Mouse (Mus musculus) cerebellum, adult (tissue): Measurements from ENCODE around the gene Zc3hav1l.

Experiments used
- ATAC-seq: cut with Nextera tagmentation; 2 replicates; pipeline ENCODE4 v1.9.2; 2017; ENCODE audit warnings: mild to moderate bottlenecking, moderate library complexity, mixed read lengths; ENCODE audit not compliant: insufficient number of reproducible peaks, low FRiP score, low TSS enrichment

The Zc3hav1l gene

DNA sequence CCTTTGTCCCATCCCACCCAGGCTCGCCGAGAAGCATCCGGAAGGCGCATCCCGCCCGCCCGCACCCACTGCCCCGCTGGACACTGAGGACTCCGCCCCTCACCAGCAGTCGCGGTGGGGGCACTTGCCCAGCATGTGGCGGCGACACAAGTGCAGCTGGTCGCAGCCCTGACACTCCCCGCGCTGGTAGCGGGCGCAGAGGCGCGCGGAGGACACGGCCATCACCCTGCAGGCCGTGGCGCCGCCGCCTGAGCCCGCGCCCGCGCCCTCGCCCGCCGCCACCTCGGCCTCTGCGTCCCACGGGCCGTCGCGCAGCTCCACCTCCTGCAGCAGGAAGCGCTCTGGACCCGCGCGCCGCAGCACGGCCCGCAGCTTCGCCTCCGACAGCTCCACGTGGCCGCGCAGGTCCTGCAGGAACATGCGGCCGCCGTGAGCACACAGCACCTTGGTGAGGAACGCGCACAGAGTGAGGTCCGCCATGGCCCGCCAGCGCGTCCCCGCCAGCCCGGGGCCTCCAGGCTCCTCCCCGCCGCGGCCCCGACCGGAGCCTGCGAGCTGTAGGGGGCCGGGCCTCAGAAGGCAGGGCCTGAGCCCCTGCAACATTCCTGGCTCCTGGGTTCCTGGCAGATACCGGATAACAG is at the start of gene Zc3hav1l:
Gene Zc3hav1l, minus strand, starts transcription at position 499 of the 641 bp plus-strand sequence.
- peak; percentile 94 for ATAC-seq

DNA sequence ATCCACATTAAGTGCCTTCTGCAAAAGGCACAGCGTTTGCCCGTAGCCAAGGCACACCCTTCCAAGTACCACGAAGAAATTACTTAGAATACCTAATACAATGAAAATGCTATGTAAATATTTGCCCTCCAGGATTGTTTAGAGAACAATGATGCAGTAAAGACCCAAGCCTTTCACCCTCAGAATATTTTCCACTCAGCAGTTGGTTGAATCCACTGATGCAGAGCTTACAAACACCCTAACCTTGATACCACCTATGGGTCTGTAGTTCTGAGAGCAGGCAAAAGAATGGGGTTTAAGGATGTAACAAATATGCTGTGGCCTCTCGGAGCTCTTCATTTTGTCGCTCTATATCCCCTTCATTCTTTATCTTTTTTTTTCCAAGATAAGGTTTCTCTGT is 48.8 kb upstream of the Zc3hav1l start:
- ATAC-seq = no peak

DNA sequence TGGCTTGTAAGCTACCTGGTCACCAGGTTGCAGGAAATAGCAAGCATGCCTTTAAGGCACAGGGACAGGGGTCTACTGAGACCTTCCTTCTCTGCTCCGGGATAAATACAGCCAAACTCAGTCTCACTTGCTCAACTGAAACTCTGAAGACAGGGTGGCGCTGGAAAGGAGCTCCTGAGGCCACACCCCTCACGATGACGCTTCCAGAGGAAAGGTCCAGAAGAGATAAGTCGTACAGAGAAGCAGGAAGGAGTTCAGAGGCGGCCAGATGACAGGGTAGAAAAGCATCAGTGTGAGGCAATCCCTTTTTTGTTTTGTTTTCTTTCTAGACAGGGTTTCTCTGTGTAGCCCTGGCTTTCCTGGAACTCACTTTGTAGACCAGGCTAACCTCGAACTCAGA is 46.7 kb upstream of the Zc3hav1l start:
- no peak for ATAC-seq

DNA sequence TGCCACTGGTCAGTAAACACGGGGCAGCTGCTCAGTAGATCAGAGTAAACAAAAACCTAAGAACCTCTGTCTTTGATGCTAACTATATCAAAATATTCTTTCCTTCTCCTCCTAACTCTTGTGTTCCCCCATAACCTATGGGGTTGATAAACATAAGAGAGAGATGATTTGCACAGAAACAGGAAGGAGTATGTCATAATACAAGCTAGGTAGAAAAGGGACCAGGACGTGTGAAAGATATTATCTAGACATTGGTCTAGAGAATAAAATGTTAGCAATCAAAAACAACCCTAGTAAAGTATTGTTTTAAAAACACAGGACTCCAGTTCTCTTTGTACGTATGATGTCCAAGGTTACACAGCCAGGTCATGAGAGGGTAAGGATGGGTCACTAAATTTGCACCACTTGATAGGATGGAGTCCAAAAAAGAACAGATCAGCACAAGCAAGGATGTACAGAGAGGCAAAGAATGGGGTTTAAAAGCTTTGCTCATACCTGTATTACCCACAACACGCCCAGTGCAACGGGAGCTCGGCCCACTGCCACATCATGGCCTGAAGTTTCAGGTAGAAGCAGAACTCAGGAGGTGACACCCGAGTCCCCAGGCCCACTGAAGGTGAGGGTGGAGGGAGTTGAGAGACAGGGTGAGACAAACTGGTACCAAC is 45.1 kb upstream of the Zc3hav1l start:
- no peak for ATAC-seq

DNA sequence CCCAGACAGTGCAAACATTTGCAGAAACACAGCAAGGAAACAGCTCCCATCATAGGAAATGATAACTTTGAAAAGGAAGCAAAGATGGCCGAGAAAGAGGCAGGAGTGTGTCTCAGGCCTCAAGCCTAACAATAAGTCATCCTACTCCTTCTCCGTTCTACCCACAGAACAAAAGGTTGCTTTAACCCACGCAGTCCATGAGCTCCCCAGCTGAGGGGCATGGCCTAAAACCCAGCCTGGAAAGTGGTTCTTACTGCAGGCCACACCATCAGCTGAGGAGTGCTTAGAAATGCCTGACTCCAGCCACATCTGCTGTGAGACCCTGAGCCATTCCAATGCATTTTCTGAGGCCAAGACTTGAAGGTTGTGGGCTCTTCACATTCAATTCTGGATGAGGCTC is 44.5 kb upstream of the Zc3hav1l start:
- ATAC-seq = no peak

DNA sequence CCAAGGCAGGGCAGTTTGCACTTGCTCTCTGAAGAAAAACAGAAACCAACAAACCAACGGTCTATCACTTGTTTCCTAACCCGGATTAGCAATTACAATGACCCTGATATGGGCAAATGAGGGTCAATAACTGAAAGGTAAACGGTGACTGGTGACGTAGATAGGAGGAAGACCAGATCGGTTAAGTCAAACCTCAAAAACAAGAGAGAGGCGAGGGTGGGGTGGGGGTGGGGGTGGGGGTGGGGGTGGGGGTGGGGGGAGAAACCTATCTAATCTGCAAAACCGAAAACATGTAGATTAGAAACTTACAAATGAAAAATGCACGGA is 43.6 kb upstream of the Zc3hav1l start:
- no peak for ATAC-seq

DNA sequence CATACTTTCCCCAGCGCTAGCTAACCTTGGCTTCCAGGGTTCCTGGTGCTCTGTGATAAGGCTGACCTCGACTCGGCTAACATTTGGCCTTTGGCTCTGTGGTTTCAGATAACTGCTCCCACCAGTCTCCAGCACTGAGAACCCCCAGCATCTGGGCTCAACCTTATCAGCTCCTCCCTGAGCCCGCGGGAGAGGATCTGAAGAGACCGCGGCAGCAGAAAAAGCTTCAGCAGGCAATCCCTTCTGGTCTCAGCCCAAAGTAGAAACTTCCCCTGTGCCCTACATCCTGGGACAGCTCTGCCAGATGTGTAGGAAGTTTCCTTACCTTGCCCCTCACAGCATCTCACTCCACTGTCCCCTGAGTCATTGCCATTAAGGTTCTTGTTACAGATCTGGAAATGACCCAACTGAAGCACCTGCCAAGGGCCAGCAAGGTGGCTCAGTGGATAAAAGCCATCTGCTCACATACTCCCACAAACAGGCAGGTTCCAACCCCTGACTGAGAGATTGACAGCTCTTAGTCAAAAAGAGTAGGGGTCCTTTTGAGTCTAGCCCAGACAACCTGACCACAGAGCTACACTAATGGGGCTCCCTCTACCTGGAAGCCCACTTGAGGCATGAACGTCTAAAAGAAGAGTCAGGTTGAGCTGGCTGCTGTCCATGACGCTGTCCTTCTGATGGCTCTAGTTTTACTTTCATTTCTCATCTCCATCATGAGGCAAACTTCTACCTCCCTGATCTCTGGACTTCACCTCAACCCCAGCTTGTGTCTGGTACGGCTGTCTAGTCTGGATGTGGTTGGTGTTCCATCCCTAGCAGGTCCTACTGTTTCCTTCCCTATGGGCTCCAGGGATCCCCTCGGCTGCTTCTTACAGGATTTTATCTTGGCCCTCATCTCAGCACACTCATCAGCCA is 42.9 kb upstream of the Zc3hav1l start:
- ATAC-seq = peak; percentile 56

DNA sequence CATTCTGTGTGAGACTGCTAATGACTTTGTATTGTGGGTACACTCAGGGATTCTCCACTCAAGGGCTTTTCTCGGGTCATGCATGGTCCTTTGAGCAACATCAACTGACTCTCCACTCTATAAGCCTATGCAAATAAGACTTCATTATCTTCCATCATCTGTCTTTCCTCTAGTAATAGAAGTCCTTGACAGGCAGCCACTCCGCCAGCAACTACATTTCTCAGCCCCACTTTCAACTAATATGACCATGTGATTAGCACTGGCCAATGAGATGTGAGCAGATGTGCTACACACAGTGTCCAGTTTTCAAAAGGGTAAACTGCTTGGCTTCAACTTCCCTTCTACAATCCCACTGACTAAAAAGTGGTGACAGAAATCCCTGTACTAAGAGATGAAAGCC is 40.0 kb upstream of the Zc3hav1l start:
- no peak for ATAC-seq

DNA sequence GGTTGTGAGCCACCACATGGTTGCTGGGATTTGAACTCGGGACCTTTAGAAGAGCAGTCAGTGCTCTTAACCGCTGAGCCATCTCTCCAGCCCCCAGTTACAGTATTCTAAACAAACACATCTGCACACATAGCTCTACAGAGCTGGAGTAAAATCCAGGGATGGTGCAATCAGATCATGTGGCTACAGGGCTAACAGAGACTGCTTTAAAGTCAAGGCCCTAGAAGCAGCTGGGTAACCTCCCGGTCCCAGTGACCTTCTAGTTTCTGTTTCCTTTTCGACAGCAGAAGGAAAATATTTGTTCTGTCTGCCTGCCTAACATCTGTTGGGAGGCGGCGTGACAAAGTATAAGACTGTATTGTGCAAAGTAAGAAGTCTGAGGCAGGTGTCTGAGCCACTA is 38.9 kb upstream of the Zc3hav1l start:
- ATAC-seq = no peak

DNA sequence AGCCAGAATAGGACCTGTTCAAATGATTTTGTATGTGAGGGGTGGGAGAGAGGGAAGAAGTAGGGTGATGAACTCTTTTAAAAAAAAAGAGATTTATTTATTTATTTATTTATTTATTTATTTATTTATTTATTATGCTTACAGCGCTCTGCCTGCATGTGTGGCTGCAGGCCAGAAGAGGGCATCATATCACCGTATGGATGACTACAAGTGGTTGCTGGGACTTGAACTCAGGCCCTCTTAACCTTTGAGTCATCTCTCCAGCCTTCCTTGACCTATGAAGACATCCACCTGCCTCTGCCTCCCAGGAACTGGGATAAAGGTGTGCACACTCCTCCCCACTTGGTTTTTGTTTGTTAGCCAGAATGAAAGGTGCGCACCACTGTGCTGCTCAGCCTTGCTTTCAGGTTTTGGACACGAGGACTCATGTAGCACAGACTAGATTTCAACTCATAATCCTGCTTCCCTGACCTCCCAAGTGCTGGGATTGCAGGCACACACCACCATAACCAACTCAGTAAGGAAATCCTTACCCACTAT is 38.2 kb upstream of the Zc3hav1l start:
- no peak for ATAC-seq

DNA sequence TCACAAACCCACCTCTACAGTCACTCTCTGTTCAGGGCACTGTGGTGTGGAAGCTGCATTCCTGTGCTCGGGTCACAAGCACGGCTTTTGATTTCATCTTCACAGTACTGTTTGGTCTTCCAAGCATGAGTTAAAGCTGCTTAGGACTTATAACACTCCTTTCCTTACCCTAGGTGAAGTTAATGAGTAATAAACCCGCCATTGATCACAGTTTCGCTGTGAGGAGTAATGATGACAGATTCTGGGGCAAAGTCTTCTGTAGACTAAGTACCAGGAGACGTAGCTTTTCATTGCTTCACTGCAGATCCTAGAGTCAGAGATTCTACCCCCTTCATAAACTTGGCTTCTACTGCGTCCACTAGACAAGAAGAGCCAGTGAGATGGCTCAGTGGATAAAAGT is 36.2 kb upstream of the Zc3hav1l start:
- no peak for ATAC-seq

DNA sequence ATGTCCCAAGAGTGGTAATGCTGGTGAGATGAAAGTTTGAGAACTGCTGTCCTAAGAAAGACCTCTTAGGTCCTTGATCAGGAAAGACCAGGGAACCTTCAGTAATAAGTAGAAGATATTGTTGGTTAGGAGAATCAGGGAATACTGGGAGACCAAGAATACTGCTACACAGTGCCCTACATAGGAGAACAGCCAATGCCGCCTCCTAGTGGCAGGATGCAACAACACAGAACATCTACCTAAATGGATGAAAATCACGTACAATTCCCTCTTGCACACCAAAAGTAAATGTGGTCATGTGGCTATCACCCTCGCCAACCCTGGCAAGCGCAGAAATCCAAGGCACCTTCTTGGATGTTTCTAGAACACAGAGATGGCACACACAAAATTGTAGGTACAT is 27.5 kb upstream of the Zc3hav1l start:
- ATAC-seq = peak; percentile 72

DNA sequence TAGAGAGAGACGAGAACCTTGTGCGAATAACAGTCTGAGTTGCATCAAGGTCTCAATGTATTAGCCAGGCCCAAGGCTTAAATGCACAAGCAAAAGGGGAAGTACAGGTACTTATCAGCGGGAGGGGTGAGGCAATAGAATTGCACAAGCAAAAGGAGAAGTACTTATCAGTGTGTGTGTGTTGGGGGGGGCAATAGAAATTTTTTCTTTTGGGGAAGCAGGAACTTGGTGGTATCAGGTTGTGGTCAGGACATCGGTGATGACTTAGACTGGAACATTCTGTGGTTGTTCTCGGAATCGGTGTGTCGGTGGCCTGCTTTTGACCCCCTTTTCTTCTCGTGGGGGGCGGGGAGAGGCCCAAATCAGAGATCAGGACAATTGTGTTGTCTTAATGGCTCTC is 21.6 kb upstream of the Zc3hav1l start:
- no peak for ATAC-seq

DNA sequence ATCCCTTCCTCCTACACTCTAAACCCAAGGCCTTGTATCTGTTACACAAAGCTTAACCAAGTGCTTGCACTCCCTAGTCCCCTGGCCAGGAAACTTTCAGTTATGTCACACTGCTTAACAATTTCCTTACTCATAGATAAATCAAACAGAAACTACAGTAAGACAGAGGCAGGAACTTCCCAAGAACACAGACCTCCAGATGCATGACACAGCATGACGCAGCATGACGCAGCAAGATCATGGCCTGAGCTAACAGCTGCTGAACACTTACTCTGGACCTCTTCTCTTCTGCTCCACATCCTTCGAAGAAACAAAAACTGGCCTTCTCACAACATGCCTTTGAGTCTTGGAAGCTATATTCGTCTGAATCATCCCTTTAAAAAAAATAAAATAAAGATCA is 17.0 kb upstream of the Zc3hav1l start:
- no peak for ATAC-seq

DNA sequence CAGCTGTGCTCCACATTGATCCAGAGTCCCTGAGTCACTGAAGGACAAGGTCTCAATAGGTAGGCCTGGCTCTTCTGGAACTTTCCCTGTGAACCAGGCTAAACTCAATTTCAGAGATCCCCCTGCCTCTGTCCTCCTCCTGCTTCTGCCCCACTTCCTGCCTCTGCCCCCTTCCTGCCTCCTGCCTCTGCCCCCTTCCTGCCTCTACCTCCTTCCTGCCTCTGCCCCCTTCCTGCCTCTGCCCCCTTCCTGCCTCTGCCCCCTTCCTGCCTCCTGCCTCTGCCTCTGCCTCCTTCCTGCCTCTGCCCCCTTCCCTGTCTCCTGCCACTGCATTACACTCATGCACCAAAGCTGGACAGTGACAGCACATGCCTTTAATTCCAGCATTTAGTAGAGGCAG is 10.7 kb upstream of the Zc3hav1l start:
- no peak for ATAC-seq

DNA sequence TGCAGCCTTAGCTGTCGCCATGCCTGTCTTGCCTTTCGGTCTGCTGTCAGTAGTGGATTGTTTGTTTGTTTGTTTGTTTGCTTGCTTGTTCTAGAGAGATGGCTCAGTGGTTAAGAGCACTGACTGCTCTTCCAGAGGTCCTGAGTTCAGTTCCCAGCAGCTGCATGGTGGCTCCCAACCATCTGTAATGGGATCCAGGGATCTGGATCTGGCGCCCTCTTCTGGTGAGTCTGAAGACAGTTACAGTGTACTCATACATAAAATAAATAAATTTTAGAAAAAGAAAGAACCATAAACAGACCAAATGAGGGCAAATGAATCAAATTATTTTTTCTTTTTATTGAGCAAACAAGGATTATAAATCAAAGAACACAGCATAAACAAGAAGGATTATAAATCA is 5.9 kb upstream of the Zc3hav1l start:
- ATAC-seq = no peak

DNA sequence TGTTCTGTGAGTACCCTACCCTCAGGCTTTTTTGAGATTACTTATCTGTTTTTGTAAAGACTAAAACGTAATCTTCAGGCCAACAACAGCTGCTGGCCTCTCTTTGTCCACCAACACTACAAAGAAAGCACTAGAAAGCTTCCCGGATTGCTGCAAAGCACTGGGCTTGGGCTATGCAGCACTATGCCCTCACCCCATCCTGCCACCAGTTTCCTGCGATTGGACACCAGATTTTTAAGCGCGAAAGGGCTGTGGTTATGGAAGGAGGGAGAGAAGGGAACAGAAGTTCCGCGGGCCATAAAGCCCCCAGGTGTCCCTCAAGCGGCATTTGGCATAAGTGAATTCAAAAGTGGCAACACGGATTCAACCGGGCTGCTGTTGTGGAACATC is 818 bp downstream of the Zc3hav1l start:
- ATAC-seq = no peak; the same call in 1 of the 2 replicates

DNA sequence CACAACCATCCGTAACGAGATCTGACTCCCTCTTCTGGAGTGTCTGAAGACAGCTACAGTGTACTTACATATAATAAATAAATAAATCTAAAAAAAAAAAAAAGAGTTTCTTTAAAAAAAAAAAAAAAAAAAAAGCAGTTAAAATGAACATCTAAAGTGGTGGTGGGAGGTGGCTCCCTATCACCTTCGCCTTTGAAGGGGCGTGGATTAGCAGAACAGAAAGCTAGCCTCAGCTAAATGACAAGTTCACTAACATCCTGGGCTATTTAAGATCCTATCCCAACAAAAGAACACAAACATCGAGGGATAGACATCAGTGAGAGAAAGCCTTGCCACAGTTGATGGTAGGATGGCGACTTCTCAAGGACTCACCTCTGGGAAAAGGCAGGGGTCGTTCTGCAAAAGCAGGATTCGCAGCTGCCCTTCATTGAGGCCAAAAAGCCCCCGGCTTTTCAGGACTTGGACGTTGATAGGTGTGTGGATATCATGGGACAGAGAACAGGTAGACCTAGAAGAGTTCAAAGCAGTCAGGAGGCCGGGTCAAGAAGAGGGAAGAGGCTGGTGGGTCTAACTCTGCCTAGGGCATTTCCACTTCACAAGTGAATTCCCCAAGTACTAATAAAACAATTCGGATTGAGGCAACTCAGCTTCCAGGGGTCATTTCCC is 1.3 kb downstream of the Zc3hav1l start:
- no peak for ATAC-seq

DNA sequence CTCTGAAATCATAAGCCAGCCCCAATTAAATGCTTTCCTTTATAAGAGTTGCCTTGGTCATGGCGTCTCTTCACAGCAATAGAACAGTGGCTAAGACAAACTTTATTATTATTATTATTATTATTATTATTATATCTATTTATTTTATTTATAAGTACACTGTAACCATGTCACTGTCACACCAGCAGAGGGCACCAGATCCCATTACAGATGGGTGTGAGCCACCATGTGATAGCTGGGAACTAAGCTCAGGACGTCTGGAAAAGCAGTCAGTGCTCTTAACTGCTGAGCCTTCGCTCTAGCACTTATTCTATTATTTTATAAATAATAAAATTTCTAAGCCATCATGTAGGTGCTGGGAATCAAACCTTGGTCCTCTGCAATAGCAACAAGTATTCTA is 5.4 kb downstream of the Zc3hav1l start:
- no peak for ATAC-seq

DNA sequence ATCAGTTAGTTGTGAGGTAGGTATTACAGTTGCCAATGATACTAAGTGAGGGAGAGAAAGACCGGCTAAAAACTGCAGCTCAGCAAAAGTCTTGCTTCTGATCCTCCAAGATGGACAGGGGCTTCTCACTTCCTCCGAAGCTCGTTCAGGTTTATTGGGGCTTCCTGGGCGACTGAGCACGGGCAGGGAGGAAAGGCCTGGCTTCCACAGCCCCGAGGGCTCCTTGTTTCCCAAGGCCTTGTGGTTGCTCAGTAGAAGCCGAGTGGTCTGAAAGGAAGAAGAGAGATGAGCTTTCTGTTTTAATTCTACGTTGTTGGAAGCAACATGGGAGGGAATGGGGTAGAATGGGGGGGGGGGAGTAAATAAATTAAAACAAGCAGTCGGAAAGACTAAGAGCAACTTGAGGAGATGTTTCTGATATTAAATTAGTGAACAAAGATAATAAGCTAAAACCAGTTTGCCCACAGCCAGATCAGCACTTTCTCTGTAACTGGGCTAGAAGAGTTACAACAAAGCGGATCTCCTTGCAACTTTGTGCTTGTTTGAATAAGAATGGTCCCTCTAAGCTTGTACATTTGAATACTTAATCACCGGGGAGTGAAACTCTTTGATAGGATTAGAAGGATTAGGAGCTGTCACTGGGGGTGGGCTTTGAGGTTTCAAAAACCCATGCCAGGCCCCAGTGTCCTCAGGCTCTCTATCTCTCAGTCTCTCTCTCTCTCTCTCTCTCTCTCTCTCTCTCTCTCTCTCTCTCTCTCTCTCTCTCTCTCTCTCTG is 6.0 kb downstream of the Zc3hav1l start:
- no peak for ATAC-seq
